ENCODE assay signal across 8 mouse cellular contexts in genomic region chr13:112416410-112417162, GRCm38 (mm10). TPM values are rescaled to one million over a fixed set of nuclear protein-coding genes. Genes with fewer than 3 reads are reported as not detected.
DNase-seq lines count a peak whose midpoint lies in the region; ATAC-seq and TF ChIP-seq lines count a peak whose summit lies in the region.

No protein-coding gene starts in this region.

- no peak for TF ChIP-seq RAD21 in CH12.LX (IDR thresholded peaks at IDR 0.05; ENCODE audit: low read depth, low read length)

- TF ChIP-seq EP300 in CH12.LX (IDR thresholded peaks at IDR 0.05; ENCODE audit: low read length) = no peak

- no peak for ATAC-seq in hindbrain, embryonic 14.5 days (ENCODE audit: low FRiP score)
- ATAC-seq in limb, embryonic 13.5 days (ENCODE audit: low FRiP score, low read depth) = peak; percentile 79; the same call in 1 of the 2 replicates
- no peak for ATAC-seq in erythroblast, adult 5-6 weeks (replicated peaks; ENCODE audit: low FRiP score, poor library complexity, severe bottlenecking)

- H3K9ac ChIP-seq in hindbrain, embryonic 14.5 days = no peak overlapping the region
- H3K9ac ChIP-seq in CH12.LX (ENCODE audit: insufficient read depth, low read depth) = peak overlapping the region; percentile 18; the same call in 1 of the 2 replicates
- H3K9ac ChIP-seq in limb, embryonic 13.5 days = no peak overlapping the region

- peak overlapping the region; percentile 78 for H3K27ac ChIP-seq in hindbrain, embryonic 10.5 days
- no peak overlapping the region for H3K27ac ChIP-seq in hindbrain, embryonic 14.5 days
- no peak overlapping the region for H3K27ac ChIP-seq in CH12.LX (ENCODE audit: insufficient read depth, low read depth)
- peak overlapping the region; percentile 63; the same call in 1 of the 2 replicates for H3K27ac ChIP-seq in limb, embryonic 13.5 days

- dilution Hi-C loops in CH12.LX (cut with MboI; ENCODE audit: extremely low pct_ligation_motif_present, extremely low pct_unique_long_range_greater_than_20kb, low sequenced_read_pairs) = no loop called here

- H3K9me3 ChIP-seq in hindbrain, embryonic 10.5 days = no peaks in the 10 kb centered on the region
- no peaks in the 10 kb centered on the region for H3K9me3 ChIP-seq in hindbrain, embryonic 14.5 days (ENCODE audit: control insufficient read depth, low read length)
- peaks cover 2% of the 10 kb centered on the region for H3K9me3 ChIP-seq in CH12.LX (replicated peaks; ENCODE audit: low read length)
- no peaks in the 10 kb centered on the region for H3K9me3 ChIP-seq in limb, embryonic 13.5 days

- no peak overlapping the region for H3K4me2 ChIP-seq in hindbrain, embryonic 14.5 days (replicated peaks)
- H3K4me2 ChIP-seq in CH12.LX (ENCODE audit: insufficient read depth, low read depth, poor library complexity, severe bottlenecking) = peak overlapping the region; percentile 65
- H3K4me2 ChIP-seq in limb, embryonic 13.5 days (replicated peaks) = peak overlapping the region; percentile 5

- H3K27me3 ChIP-seq in hindbrain, embryonic 10.5 days (ENCODE audit: insufficient read depth, poor library complexity, severe bottlenecking) = no peaks in the 10 kb centered on the region
- no peaks in the 10 kb centered on the region for H3K27me3 ChIP-seq in hindbrain, embryonic 14.5 days (ENCODE audit: control insufficient read depth, insufficient read depth, low read length)
- H3K27me3 ChIP-seq in CH12.LX (replicated peaks) = no peaks in the 10 kb centered on the region
- H3K27me3 ChIP-seq in limb, embryonic 13.5 days = no peaks in the 10 kb centered on the region

- H3K79me2 ChIP-seq in CH12.LX (replicated peaks; ENCODE audit: control insufficient read depth, extremely low read depth, insufficient read depth, poor library complexity, severe bottlenecking) = no peaks in the 10 kb centered on the region

- 12% methylated on average over 8 of the region's 8 CpGs for WGBS in hindbrain, embryonic 10.5 days
- 21% methylated on average over 8 of the region's 8 CpGs for WGBS in hindbrain, embryonic 14.5 days
- 11% methylated on average over 8 of the region's 8 CpGs for WGBS in limb, embryonic 13.5 days

- TF ChIP-seq POLR2A in CH12.LX (IDR thresholded peaks at IDR 0.05; ENCODE audit: low read depth, low read length) = no peak

- peak; percentile 37 for DNase-seq in hindbrain, embryonic 10.5 days (ENCODE audit: low spot score)
- no peak for DNase-seq in hindbrain, embryonic 14.5 days (ENCODE audit: low spot score)
- no peak for DNase-seq in CH12.LX (ENCODE audit: extremely low read depth)
- DNase-seq in embryo, embryonic 10 days (ENCODE audit: low spot score) = peak; percentile 70
- DNase-seq in retina, postnatal 1 day = no peak
- no peak for DNase-seq in spleen, adult 12 weeks (ENCODE audit: low spot score)

- no peak for TF ChIP-seq CTCF in CH12.LX (conservative IDR thresholded peaks at IDR 0.05 in 1 of 2, IDR thresholded peaks at IDR 0.05 in 1 of 2; ENCODE audit: low read depth in 2 of 2, low read length in 2 of 2)

- in situ Hi-C loops in CH12.LX (cut with MboI; ENCODE audit: low pct_ligation_motif_present, low pct_unique_long_range_greater_than_20kb, low sequenced_read_pairs) = no loop called here

- no peaks in the 10 kb centered on the region for H3K36me3 ChIP-seq in hindbrain, embryonic 10.5 days
- H3K36me3 ChIP-seq in hindbrain, embryonic 14.5 days (replicated peaks; ENCODE audit: control insufficient read depth, insufficient read depth) = no peaks in the 10 kb centered on the region
- no peaks in the 10 kb centered on the region for H3K36me3 ChIP-seq in CH12.LX (replicated peaks in 1 of 2; ENCODE audit: control insufficient read depth in 1 of 2, insufficient read depth in 1 of 2, low read length in 1 of 2)
- no peaks in the 10 kb centered on the region for H3K36me3 ChIP-seq in limb, embryonic 13.5 days

- H3K4me3 ChIP-seq in hindbrain, embryonic 10.5 days = no peak overlapping the region
- H3K4me3 ChIP-seq in hindbrain, embryonic 14.5 days (replicated peaks; ENCODE audit: low read length) = no peak overlapping the region
- no peak overlapping the region for H3K4me3 ChIP-seq in CH12.LX (replicated peaks in 1 of 3; ENCODE audit: low read depth in 2 of 3, low read length in 2 of 3, poor library complexity in 1 of 3)
- H3K4me3 ChIP-seq in limb, embryonic 13.5 days = no peak overlapping the region

- H3K4me1 ChIP-seq in hindbrain, embryonic 10.5 days (replicated peaks) = peaks cover 23% of the 10 kb centered on the region
- no peaks in the 10 kb centered on the region for H3K4me1 ChIP-seq in hindbrain, embryonic 14.5 days (replicated peaks; ENCODE audit: control insufficient read depth, insufficient read depth, low read length)
- H3K4me1 ChIP-seq in CH12.LX (ENCODE audit: control insufficient read depth in 1 of 2, insufficient read depth in 2 of 2) = peaks cover 4 to 28% of the 10 kb centered on the region in 2 experiments
- H3K4me1 ChIP-seq in limb, embryonic 13.5 days = peaks cover 25% of the 10 kb centered on the region

TF ChIP-seq in CH12.LX, 34 proteins besides CTCF, POLR2A, EP300 and RAD21:
- TF ChIP-seq MXI1 (IDR thresholded peaks at IDR 0.05; ENCODE audit: low read depth, low read length) (no peak), NELFE (IDR thresholded peaks at IDR 0.05; ENCODE audit: low read depth, low read length) (no peak), RCOR1 (conservative IDR thresholded peaks at IDR 0.05; ENCODE audit: low read depth, low read length) (no peak), MAX (IDR thresholded peaks at IDR 0.05; ENCODE audit: low read length) (no peak), USF1 (IDR thresholded peaks at IDR 0.05; ENCODE audit: low read depth, low read length) (no peak), ZMIZ1 (IDR thresholded peaks at IDR 0.05; ENCODE audit: low read depth, low read length) (no peak), SIN3A (IDR thresholded peaks at IDR 0.05; ENCODE audit: low read length) (no peak), CHD1 (IDR thresholded peaks at IDR 0.05; ENCODE audit: low read depth, low read length) (no peak), TBP (conservative IDR thresholded peaks at IDR 0.05; ENCODE audit: low read depth, low read length) (no peak), JUN (IDR thresholded peaks at IDR 0.05; ENCODE audit: insufficient read depth, low read depth, low read length) (no peak), MAFK (IDR thresholded peaks at IDR 0.05; ENCODE audit: insufficient replicate concordance, low read length) (no peak), JUND (conservative IDR thresholded peaks at IDR 0.05; ENCODE audit: low read depth, low read length) (no peak), UBTF (IDR thresholded peaks at IDR 0.05; ENCODE audit: low read depth, low read length) (no peak), USF2 (conservative IDR thresholded peaks at IDR 0.05; ENCODE audit: low read depth, low read length) (no peak), KAT2A (IDR thresholded peaks at IDR 0.05; ENCODE audit: insufficient replicate concordance, low read length) (no peak), PAX5 (IDR thresholded peaks at IDR 0.05; ENCODE audit: low read length) (no peak)
TF ChIP-seq in CH12.LX: peak in this region for 0.

RNA-seq across cellular contexts. Expression of gene Il6st, which starts 47.3 kb away (rescaled TPM):
- 22.8 and 24.5 TPM in 2 replicates for polyA plus RNA-seq in hindbrain, embryonic 10.5 days (2016; fragmentation: Nextera tagmentation; extraction: Ambion mirVana)
- 32.0 and 34.4 TPM in 2 replicates for polyA plus RNA-seq in hindbrain, embryonic 14.5 days (2014; fragmentation: Nextera tagmentation; extraction: Ambion mirVana)
- 6.5 and 7.6 TPM in 2 replicates for total RNA-seq in CH12.LX (2012; rRNA removed)
- 3.5 and 3.8 TPM in 2 replicates for total RNA-seq in CH12.LX (2014; rRNA removed)
- 5.7 and 6.3 TPM in 2 replicates for polyA plus RNA-seq in CH12.LX (2012; ENCODE audit: insufficient read length, low read depth)
- polyA plus RNA-seq in limb, embryonic 13.5 days (2015; fragmentation: Nextera tagmentation; extraction: Ambion mirVana) = 31.8 and 41.1 TPM in 2 replicates
- total RNA-seq in erythroblast, adult 5-6 weeks (2015; ENCODE audit: low replicate concordance) = 5.4 and 10.0 TPM in 2 replicates
- 3.6 and 4.0 TPM in 2 replicates for total RNA-seq in erythroblast, adult 5-6 weeks (2017; ENCODE audit: low replicate concordance)

Comparison
In these comparisons a context has a peak if more than half of its experiments do, and no peak if none do; other contexts are left out.
1. DNase-seq: peak in hindbrain, embryonic 10.5 days (single experiment) and embryo, embryonic 10 days (single experiment); none in hindbrain, embryonic 14.5 days (single experiment), CH12.LX (single experiment), retina, postnatal 1 day (single experiment) and spleen, adult 12 weeks (single experiment).
2. H3K27ac ChIP-seq: peak in hindbrain, embryonic 10.5 days (single experiment) and limb, embryonic 13.5 days (single experiment); none in hindbrain, embryonic 14.5 days (single experiment) and CH12.LX (single experiment).